Mouse (Mus musculus) G1E (cell line): ENCODE data around the gene Slc16a4. TPM values are rescaled to one million over a fixed set of nuclear protein-coding genes. Genes with fewer than 3 reads are reported as not detected.

Experiments used
- ATAC-seq: 2 replicates; pipeline ENCODE4 v1.8.0; 2016; ENCODE audit warnings: mild to moderate bottlenecking; ENCODE audit not compliant: insufficient number of reproducible peaks, poor library complexity, low FRiP score, severe bottlenecking; ENCODE audit errors: extremely low read depth
- DNase-seq: peaks from one replicate; pipeline ENCODE4 v3.0.0; 2012; ENCODE audit warnings: low spot score
- H3K27me3 ChIP-seq: 2 replicates; pipeline ENCODE4 v1.6.1; 2012; ENCODE audit warnings: mild to moderate bottlenecking, low read length, inconsistent platforms; ENCODE audit not compliant: insufficient read depth
- H3K36me3 ChIP-seq: replicated peaks from 2 replicates; pipeline ENCODE3; 2012; ENCODE audit warnings: mild to moderate bottlenecking, inconsistent platforms
- H3K4me1 ChIP-seq: 2 replicates; pipeline ENCODE4 v1.6.1; 2012; ENCODE audit warnings: low read depth, low read length, inconsistent platforms, mixed read lengths; ENCODE audit not compliant: insufficient read depth
- H3K4me3 ChIP-seq: 2 replicates; pipeline ENCODE4 v1.5.1; 2012; ENCODE audit warnings: low read depth, mild to moderate bottlenecking, inconsistent platforms, low read length, moderate library complexity, mixed read lengths
- H3K9me3 ChIP-seq: replicated peaks from 2 replicates; pipeline ENCODE4 v1.6.1; 2012; ENCODE audit warnings: inconsistent platforms
- CTCF ChIP-seq: IDR thresholded peaks from 2 replicates; pipeline ENCODE4 v1.5.1; 2012; ENCODE audit warnings: low read depth, low read length, inconsistent platforms, mixed read lengths
- GATA1 ChIP-seq: IDR thresholded peaks from 2 replicates; pipeline ENCODE4 v1.6.1; 2012; ENCODE audit warnings: borderline replicate concordance, low read length, inconsistent platforms, mixed read lengths
- GATA2 ChIP-seq: IDR thresholded peaks from 2 replicates; pipeline ENCODE4 v1.6.1; 2012; ENCODE audit warnings: low read depth, low read length, inconsistent platforms, borderline replicate concordance
- POLR2AphosphoS5 ChIP-seq: IDR thresholded peaks from 2 replicates; pipeline ENCODE4 v1.6.1; 2012; ENCODE audit warnings: low read depth, low read length, inconsistent platforms; ENCODE audit not compliant: insufficient replicate concordance
- TAL1 ChIP-seq: conservative IDR thresholded peaks from 2 replicates; pipeline ENCODE4 v1.6.1; 2012; ENCODE audit warnings: low read depth, low read length, inconsistent platforms, mixed read lengths
- polyA plus RNA-seq: library from polyadenylated mRNA; stranded (reverse); fragments of >175 nt; gene quantifications from 2 replicates; pipeline ENCODE4 v1.2.3, GENCODE M21; 2012
- total RNA-seq, 2 experiments: library from RNA; stranded (forward) in 1 of 2; stranded (reverse) in 1 of 2; fragments of 200-1000 nt in 1 of 2; fragments of >200 nt in 1 of 2; fragmentation: Nextera tagmentation in 1 of 2; gene quantifications; 2 replicates each; pipeline ENCODE4 v1.2.3; 2014 to 2017

Slc16a4 gene
- total and polyA plus RNA-seq, 3 experiments, result 0.22 TPM; not detected in 2

DNA sequence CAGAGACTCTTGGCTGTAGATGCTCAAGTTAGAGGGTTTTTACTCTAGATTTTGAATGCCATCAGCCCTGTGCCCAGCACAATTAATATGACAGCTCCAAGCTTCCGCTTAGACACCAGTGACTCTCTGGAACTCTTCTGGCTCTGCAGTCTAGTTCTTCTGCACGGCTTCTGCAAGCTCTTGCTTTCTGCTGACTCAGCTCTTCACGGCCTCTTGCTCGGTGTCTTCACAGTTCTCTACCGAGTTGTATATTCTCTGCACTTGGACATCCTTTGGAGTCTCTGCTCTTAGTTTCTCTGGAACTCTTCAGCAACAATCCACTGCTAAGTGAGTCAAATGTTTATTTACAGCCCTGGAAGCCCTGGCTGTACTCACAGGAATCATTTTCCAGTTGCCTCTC lies 37.1 kb upstream of the Slc16a4 start:
- ATAC-seq (no peak), DNase-seq (no peak)

DNA sequence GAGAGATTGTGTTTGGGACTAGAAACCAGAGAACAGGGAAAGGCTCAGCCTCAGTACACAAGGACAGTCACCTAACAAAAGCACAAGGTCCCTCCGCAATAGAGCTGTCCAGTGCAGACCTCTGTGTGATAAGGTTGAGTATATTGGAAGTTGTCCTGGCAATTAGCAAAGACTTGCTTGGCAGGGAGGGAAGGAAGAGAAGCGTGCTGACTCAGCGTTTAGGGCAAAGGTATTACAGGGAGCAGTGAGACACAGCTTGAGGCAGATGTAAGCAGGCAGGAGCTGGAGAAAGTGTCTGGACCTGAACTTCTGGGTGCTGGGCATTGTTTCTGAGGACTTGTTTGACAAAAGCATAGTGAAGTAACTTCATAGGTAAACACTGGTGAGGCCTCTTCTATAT lies 35.0 kb upstream of the Slc16a4 start:
- TF ChIP-seq TAL1 (no peak), CTCF (no peak), GATA1 (no peak), GATA2 (no peak), POLR2AphosphoS5 (no peak)
- no peaks in the 10 kb centered on the region for H3K36me3 ChIP-seq
- peaks cover 21% of the 10 kb centered on the region for H3K27me3 ChIP-seq
- H3K4me3 ChIP-seq, result no peak overlapping the region
- no peaks in the 10 kb centered on the region for H3K9me3 ChIP-seq
- no peaks in the 10 kb centered on the region for H3K4me1 ChIP-seq
- no peak for ATAC-seq
- no peak for DNase-seq

More for the DNA sequence above, 37.1 kb upstream of the Slc16a4 start:
- H3K9me3 ChIP-seq, result no peaks in the 10 kb centered on the region
- no peaks in the 10 kb centered on the region for H3K4me1 ChIP-seq
- H3K27me3 ChIP-seq, result peaks cover 23% of the 10 kb centered on the region
- no peak overlapping the region for H3K4me3 ChIP-seq
- H3K36me3 ChIP-seq, result no peaks in the 10 kb centered on the region
- TF ChIP-seq TAL1, result no peak
- TF ChIP-seq GATA1, result no peak
- TF ChIP-seq POLR2AphosphoS5, result no peak
- TF ChIP-seq CTCF, result no peak
- no peak for TF ChIP-seq GATA2

DNA sequence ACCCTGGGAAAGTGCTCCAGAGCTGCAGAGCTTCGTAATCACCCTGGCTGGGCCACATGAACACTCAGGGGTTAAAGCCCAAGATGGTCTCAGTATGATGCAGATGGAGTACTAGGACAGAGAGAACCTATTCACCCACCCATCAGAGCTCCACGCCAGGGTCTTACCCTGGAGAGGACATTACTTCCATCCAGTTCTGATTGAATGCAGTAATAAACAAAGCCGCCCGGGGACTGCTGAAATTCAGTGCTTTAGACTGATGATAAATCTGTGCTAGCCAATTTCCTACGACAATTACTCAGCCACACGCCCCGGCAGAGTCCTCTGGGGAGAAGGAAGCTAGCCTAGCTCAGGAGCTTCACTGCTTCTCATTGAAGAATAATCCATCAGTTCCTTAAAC lies 34.3 kb upstream of the Slc16a4 start:
- no peaks in the 10 kb centered on the region for H3K4me1 ChIP-seq
- no peaks in the 10 kb centered on the region for H3K9me3 ChIP-seq
- H3K27me3 ChIP-seq, result peaks cover 22% of the 10 kb centered on the region
- H3K36me3 ChIP-seq, result no peaks in the 10 kb centered on the region
- TF ChIP-seq TAL1, result no peak
- no peak for TF ChIP-seq GATA2
- no peak for TF ChIP-seq GATA1
- no peak for TF ChIP-seq POLR2AphosphoS5
- no peak for TF ChIP-seq CTCF
- ATAC-seq, result no peak
- no peak overlapping the region for H3K4me3 ChIP-seq
- no peak for DNase-seq

DNA sequence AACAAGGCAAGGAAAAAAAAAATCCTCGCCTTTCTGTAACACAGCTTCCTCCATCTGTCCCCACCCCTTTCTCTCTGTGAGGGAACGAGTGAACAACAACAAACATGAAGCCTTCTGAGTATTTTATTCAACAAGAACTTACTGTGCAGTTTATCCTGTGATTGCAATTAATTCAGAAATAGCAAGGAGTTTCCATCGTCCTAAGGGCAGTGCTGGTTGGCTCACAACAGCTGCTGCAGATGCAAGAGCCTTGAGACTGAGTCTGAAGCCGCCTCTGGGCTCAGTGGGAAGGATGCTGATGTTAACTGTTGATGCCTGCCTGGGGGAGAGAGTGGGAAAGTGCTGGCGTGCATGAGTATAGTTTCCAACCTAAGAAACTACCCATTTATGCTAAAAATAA lies 33.1 kb upstream of the Slc16a4 start:
- no peaks in the 10 kb centered on the region for H3K36me3 ChIP-seq
- no peak for TF ChIP-seq POLR2AphosphoS5
- no peak for TF ChIP-seq GATA1
- TF ChIP-seq CTCF, result no peak
- no peak for TF ChIP-seq TAL1
- TF ChIP-seq GATA2, result no peak
- H3K9me3 ChIP-seq, result no peaks in the 10 kb centered on the region

DNA sequence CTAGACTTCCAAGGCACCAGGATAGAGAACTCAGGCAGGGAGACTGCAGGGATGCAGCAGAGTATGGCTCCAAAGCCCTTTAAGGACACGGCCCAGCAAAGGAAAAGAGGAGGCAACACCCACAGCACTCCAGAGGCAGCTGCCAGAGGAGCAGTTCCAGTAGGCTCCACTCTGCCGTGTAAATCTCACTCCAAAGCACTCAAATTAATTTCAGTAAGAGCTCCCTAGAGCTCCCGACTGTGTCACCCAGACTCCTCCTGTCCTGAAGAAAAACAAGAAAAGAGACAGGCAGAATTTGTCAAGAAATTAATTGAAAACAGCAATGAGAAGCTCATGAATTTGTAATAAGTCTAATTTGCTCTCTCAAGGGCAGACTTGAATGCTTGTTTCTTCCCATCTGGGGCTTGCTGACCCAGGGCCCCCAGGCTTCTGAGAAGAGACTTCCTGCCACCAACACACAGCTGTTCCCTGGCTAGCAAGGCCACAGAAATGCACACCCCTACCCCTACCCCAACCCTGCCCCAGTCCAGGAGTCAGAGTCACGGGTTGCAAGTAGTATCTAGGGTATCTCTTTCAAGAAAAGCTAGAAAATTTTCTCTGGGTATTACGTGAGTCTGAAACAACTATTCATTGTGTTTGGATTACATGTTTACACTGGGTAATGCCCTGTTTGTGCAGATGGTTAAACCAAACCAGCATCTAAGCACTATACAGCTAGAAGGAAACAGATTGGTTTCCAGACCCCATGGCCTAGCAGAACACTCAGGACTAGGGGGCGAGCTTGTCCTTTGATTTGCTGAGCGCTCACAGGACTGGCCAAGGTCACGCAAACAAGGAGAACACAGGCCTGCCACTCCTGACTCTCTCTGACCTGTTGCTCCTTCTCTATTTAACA lies 29.8 kb upstream of the Slc16a4 start:
- no peak for DNase-seq
- no peak for ATAC-seq

More for the DNA sequence above, 33.1 kb upstream of the Slc16a4 start:
- ATAC-seq (no peak), DNase-seq (no peak)
- Histone ChIP-seq H3K4me1 (no peaks in the 10 kb centered on the region), H3K4me3 (no peak overlapping the region), H3K27me3 (peaks cover 21% of the 10 kb centered on the region)

DNA sequence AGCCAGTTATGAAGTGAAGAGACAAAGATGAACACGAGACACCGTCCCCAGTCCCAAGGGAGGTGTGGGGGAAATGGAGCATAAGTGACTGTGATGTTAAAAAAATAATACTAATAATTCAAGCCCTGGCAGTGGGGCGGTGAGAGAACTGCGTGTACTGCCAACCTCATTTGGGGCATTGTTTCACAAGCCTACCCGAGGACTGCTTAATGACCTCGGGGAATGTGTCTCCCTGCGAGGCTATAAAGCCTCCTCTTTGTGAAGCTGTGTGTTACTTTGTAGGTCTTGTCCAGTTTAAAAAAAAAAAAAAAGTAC lies 29.2 kb upstream of the Slc16a4 start:
- no peak for ATAC-seq
- TF ChIP-seq GATA1 (no peak), CTCF (no peak), GATA2 (no peak), POLR2AphosphoS5 (no peak), TAL1 (no peak)
- H3K9me3 ChIP-seq, result no peaks in the 10 kb centered on the region
- H3K4me3 ChIP-seq, result no peak overlapping the region
- DNase-seq, result no peak
- H3K27me3 ChIP-seq, result peaks cover 28% of the 10 kb centered on the region
- no peaks in the 10 kb centered on the region for H3K36me3 ChIP-seq
- H3K4me1 ChIP-seq, result no peaks in the 10 kb centered on the region

More for the DNA sequence above, 29.8 kb upstream of the Slc16a4 start:
- no peaks in the 10 kb centered on the region for H3K36me3 ChIP-seq
- no peak for TF ChIP-seq TAL1
- no peak for TF ChIP-seq GATA1
- TF ChIP-seq GATA2, result no peak
- TF ChIP-seq POLR2AphosphoS5, result no peak
- TF ChIP-seq CTCF, result no peak
- H3K4me3 ChIP-seq, result no peak overlapping the region
- no peaks in the 10 kb centered on the region for H3K9me3 ChIP-seq
- H3K27me3 ChIP-seq, result peaks cover 26% of the 10 kb centered on the region
- H3K4me1 ChIP-seq, result no peaks in the 10 kb centered on the region
